Mouse (Mus musculus) T-helper 1 cell (primary cell): ENCODE results near the gene Car9.

Experiments
- in situ Hi-C: fragments of 300-600 bp; cut with MboI, MseI; formaldehyde crosslinking; loops from one replicate; pipeline ENCODE4 v1.15.1; 2025; ENCODE audit warnings: high pct_unique_total_duplicates

Car9 gene

DNA sequence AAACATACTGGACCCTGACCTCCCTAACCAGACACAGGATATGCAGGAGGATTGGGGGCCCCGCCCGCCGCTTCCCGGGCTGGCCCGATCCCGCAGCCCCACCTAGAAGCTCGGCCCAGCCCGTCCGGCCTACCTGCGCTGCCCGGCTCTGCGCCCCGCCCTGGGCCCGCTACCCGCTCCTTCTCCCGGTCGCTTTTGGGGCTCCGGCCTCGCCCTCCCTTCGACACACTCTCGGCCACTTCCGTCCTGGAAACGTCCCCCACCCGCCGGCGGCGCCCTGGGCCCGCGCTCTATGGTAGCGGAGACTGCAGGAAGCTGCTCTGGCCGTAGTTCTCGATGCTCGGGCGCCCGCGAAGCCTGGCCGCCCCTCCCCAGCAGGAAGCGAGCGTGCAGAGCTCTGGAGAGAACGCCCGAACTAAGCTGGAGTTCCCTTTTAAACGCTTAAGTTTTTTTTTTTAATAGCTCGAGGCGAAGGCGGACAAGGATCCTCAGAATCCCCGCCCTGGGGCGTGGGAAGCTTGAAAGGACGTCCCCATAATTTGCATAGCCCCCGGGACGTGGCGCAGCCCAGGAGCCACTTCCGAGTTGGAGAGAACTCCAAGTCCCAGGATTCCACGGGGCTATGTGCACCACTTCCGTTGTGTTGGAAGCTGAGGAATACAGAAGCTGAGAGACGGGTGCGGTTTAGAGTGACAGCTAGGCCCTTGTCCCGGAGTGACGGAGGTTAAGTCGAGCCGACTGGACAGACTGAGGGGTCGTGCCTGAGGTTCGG lies 55.4 kb downstream of the Car9 start, which contains the start of the genes Creb3 and Tln1:
Gene Creb3 (plus strand): TSS at position 336 of the 772 bp plus-strand sequence.
Gene Tln1 (minus strand): TSS at position 695 of the 772 bp plus-strand sequence.
- in situ Hi-C loops, result loop anchor here (5.0 kb wide), 1 partner anchor 515 kb away; the partner anchor contains the start of gene Fam214b

- in situ Hi-C loops, result loop anchor here (5.0 kb wide), 1 partner anchor 516 kb away; the partner anchor contains the start of gene Fam214b
Observed at GRCm38 (mm10) chr4:43562769-43563600, 56.2 kb downstream of the Car9 start.
